Mouse (Mus musculus) monocyte, adult 2 months (primary cell): ENCODE measurements at regions not wholly inside any gene's neighbourhood (a gene's known extent, or its start where the extent isn't known, plus 50 kb on each side); places are given as distances from the start of the nearest gene placed in this dataset.

ENCODE experiments used
- DNase-seq, 2 experiments: peaks; one replicate each; pipeline ENCODE4 v3.0.0; 2022; ENCODE audit warnings: low spot score in 2 of 2, low read depth in 1 of 2

GRCm38 (mm10) chr15:62203951-62204905 is 1281.4 kb upstream of the A1bg start:
- DNase-seq, result no peak

DNA sequence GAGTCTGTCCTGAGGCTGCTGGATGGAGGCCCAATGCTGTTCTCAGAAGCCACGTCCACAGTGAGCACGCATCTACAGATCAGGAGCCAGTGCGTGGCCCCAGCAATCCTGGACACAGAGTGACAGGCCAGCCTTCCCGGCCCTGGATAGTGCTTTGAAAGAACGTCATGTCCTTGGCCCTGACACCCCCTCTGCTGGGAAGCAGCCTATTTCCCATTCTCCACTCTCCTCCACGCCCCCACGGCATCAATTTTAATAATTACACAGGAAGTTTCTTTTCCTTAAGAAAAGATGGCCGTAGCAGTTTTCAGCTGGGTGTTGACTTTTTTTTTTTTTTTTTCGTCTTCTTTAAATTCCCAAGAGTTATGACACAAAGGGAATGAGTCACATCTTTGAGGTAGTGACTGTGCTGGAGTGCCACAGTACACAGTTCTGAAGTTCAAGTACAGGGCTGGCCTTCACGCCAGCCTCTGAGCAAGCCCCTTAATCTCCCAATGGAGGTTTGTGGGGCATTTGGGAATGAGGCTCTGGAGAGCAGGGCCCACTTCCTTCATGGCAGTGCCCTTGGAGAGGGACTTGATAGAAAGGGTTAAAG is 1280.1 kb upstream of the A1bg start:
- DNase-seq, result no peak

GRCm38 (mm10) chr15:62198721-62199120 is 1275.9 kb upstream of the A1bg start:
- DNase-seq, result no peak

GRCm38 (mm10) chr15:62198194-62198593 is 1275.4 kb upstream of the A1bg start:
- DNase-seq, result no peak

GRCm38 (mm10) chr15:62195440-62195839 is 1272.6 kb upstream of the A1bg start:
- no peak for DNase-seq

DNA sequence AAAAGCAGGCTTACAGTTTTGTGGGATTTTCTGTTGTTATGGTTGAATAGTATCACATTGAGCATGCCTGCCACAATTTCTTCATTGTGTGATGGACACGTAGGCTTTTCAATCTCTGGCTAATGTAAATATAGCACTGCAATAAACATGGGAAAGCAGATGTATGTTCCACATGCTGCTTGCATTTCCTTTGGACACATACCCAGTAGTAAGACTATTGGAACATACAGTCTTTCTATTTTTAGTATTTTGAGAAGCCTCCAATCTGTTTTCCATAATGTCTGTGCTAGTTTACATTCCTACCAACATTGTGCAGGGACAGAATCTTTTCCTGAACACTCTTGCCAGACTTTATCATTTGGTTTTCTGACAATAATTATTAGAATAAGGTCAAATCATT is 1269.9 kb upstream of the A1bg start:
- DNase-seq, result no peak

DNA sequence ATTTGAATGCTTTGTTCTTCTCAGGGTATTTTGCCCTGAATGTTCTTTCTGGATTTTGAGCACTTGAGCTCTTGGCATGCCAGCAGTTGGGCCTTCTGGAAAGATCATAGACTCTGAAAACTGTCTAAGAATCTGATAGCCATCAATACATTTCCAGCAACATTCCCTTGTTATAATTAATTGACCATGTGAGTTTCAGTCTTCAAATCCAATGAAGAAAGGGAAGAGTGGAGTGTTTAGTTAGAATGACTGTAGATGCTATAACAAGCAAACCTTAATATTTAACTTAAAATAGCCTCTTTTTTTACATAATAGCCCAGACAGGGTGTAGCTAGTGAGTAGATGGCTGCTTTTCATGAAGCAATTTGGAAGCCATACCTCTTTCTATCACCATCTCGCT is 1268.8 kb upstream of the A1bg start:
- DNase-seq, result no peak

- DNase-seq, result no peak
Measured at GRCm38 (mm10) chr15:62190977-62191614, 1268.3 kb upstream of the A1bg start.

GRCm38 (mm10) chr15:62190224-62190910 is 1267.6 kb upstream of the A1bg start:
- DNase-seq, result no peak

- no peak for DNase-seq
Measured at GRCm38 (mm10) chr15:62189565-62190181, 1266.9 kb upstream of the A1bg start.

GRCm38 (mm10) chr15:62186548-62186947 is 1263.7 kb upstream of the A1bg start:
- no peak for DNase-seq

GRCm38 (mm10) chr15:62183803-62184202 is 1261.0 kb upstream of the A1bg start:
- no peak for DNase-seq

- no peak for DNase-seq
Measured at GRCm38 (mm10) chr15:62181454-62181910, 1258.7 kb upstream of the A1bg start.

DNA sequence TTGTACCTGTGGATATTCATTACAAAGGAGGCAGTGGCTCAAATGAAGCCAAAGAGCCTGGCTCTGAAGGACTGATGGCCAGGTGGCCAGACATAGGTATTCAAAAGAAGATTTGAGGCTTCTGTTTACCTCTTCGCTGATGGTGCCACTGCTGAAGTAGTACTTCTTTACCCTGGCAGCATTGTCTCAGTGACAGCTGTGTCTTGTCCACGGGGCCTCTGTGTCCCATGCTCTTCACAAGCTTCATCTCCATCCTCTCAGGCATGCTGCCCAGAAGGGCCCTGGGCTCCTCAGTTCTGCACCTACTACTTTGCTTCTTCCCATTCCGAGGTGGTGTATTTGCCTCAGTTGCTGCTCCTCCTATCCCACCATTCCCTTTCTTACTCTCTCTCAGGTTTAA is 1257.9 kb upstream of the A1bg start:
- no peak for DNase-seq

DNA sequence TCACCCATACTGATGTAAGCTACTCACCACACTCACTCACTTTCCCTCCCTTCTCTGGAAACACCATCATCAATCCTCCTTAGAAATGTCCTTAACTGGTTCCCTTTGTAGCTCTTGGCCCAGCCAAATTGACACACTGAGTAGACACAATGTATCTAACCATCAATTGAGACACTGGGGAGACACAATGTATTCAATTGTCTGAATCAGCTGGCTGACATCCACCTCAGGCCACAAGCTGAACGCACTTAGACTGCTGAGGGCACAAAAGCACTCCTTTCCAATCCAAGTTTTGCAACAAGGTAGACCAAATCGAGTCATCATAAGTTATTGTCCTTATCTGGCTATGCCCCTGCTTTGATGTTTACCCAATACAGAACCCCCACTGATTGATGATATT is 1257.0 kb upstream of the A1bg start:
- DNase-seq, result no peak

GRCm38 (mm10) chr15:62178568-62178967 is 1255.8 kb upstream of the A1bg start:
- DNase-seq, result no peak

DNA sequence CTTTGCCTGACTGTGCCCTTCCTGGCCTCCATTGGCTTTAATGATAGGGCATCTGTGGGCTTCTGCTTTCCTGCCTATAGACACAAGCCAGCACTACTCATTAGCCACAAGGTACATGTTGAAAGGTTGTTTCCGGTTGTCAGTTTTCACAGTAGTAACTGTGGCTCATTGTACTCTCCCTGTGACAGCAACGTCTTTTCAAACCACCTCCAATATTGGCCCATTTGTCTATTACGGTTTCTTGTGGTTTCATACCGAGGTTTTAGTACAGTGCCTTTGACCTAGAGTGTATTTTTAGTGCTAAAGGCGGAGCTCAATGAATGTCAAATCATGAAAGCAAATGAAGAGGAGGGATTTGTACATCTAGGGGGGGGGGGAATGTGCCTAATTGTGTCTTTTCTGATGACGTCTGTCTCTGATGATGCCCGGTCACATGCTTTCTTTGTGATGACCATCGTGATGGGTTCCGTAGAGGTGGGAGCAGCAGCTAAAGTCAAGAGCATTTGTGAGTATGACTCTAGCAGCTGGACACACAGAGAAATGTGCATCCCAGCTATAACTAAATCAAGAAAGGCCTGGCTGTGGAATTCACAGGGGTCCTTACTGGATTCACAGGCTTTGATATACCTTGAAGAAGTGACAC is 1255.1 kb upstream of the A1bg start:
- DNase-seq, result no peak

DNA sequence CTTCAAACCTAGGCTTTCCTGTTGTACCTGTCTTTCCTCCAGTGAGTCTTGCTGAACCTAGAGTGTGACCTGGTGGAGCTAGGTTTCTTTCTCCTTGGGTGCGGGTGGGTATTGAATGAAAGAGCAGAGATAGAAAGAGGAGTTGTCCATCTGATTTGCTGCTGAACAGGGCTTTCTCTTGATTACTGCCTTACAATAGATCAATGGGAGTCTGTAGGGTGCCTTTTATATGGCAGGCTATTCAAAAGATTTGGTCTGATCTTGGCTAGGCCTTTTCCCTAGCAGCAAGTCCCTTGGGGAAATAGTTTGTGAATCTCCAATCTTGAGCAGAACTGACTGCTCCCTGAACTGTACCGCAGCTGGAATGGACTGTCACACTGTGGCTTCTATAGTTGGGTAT is 1253.3 kb upstream of the A1bg start:
- no peak for DNase-seq

- no peak for DNase-seq
Measured at GRCm38 (mm10) chr15:62173633-62174543, 1251.1 kb upstream of the A1bg start.
